Mouse (Mus musculus): ENCODE measurements around the gene Erv3.

DNA sequence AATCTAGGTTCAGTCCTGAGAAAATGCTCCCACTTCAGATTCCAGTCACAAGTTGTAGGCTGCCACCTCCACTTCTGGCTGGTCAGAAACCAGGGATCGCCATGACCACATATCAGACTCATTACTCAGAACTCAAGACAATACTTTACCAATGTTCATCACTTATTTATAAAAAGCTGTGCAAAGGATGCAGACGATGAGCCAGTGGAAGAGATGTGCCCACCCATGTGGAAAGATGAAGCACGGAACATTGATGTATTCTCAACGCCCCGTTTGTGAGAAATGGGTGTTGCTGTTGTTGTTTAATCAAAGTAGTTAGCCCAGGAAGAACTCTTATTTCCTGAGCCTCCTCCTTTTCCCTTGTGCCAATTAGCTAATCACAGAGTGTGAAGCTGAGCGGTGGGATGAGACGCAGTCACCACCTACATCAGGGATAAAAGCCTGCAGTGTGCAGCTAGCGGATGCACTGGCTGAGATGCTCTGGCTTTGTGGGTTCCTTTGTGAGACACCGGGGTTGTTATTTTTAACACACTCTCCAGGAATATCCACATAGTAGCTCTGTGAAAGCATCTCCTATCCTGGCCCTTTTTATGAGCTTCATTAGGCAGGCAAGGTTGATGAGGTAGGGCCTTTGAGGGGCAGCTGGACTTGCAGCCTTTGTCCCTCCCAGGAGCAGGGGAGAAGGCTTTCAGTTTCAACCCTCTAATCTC lies 18.8 kb downstream of the Erv3 start:
- TF ChIP-seq GATA1 (IDR thresholded peaks at IDR 0.05; ENCODE audit: borderline replicate concordance, low read length) (no peak), FLI1 (IDR thresholded peaks at IDR 0.05; ENCODE audit: low read length) (no peak)
